Mouse (Mus musculus) mouse trophoblast stem cell (cell line): Measurements from ENCODE around the gene Ebf3.

Source experiments
- in situ Hi-C, 2 experiments: fragments of 300-500 bp; cut with MseI, MboI; formaldehyde crosslinking; loops; 2 replicates in 1 of 2; 3 replicates in 1 of 2; pipeline ENCODE4 v1.15.1; 2025

Gene Ebf3

DNA sequence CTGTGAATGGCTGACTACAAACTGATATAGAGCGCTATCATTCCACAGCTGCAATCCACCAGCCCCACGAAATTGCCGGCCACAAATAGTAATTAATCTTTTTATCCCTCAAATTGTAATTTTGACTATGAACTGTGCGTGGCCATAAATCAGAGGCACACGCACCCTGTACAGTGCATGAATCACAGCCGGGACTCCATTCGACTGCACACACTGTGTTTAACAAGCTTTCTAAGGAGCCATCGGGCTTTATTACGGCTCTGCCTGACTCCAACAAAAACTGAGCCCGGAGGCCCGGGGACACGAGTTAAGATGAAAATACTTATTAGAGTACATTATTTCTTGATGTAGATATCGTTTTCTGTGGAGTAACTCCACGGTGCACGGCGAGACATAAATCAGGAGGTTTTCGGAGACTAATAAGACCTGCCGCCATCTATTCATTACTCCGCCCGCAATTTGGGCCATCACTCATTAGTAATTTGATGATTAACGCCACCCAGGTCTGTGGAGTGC is 107.4 kb downstream of the Ebf3 start:
- in situ Hi-C loops = no loop called here

DNA sequence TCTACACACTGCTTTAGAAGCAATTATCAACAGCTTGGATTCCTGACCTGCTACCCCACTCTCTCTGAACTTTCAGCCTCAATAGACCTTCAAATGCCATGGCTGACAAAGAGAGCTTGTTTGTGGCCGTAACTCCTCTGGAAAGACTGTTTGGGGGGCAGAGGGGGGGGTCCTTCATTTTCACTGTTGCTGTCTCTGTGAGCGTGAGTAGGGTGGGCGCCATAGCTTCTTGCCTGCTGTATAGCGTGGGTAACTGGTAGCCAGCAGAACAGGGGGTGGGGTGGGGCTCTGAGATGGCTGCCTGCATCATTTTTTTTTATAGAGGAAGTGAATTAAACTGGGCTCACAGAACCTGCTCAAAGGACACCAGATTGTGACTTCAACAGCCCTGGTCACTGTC is 114.7 kb downstream of the Ebf3 start:
- in situ Hi-C loops = no loop called here

DNA sequence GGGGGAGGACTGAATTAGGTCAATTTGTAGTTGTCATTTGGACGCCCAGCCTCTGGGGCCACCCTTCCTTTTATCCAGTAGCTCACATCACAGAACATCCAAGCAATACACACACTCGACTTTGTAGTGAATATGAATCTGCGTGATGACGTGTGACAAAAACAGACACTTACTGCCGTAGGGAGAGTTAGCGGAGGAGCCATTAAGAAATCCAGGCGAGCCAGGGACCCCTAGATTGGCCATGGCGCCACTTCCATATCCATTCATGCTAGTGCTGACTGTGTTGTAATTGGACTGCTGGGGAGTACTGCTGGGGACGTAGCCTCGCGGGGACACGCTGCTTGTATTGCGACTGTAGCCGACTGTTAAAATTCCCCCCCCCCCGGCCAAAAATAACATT is 115.3 kb downstream of the Ebf3 start:
- in situ Hi-C loops = no loop called here

DNA sequence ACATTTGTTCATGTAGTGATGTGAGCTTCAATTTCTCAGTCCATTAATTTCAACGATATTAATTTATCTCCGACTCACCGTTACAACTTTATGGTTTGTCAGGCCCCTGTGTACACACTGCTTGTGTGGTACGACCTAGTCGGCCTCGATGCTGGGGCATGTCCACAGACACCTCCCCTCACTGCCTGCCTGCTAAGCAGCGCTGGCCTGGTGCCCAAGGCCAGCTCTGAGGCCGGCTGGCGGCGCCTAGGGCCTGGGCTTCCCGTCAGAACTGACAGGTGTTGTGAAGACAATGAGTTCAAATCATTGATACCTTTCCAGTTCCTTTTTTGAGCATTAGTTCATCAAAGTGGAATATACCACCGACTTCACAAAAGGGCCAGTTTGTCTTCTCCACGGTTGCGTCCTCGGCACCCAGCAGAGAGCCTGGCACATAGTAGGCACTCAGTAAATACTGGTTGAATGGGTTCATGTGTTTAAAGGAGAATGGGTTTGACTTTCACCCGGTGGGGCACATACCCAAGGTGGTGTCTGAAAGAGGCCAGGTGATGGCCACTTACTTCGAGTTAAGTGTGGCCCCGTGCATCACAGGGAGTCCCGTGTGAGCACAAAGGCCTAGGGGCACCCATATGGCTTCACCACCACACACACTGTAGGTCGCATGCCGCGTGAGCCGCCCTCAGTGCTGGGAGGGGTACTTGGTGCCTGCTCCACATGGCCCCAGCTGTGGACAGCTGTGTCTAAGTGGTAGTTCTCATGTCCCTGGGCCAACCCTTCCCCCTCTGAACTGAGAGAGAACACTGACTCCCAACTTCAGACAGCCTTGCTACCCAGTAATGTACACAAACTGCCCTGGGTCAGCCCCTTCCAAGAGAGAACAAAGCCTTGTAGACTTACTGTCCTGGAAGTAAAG is 116.9 kb downstream of the Ebf3 start:
- in situ Hi-C loops = no loop called here

DNA sequence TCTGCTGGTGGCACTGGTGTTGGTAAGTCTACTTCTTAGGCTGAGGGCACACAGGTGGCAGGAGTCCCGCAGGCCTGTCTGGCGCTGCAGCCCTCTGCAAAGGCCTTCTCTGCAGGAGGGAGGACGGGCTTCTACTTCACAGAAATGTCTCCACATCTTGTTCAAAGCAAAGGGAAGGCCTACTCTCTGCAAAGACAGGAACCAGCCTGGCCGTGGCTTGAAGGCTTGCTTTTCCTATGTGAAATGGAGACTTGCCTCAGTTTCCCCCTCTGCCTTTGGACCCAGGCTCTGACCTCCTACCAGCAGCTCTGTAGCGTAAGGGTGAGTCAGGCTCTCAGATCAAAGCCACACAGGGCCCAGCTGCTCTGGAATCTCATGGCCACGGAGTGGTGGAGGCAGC is 117.7 kb downstream of the Ebf3 start:
- in situ Hi-C loops = no loop called here

DNA sequence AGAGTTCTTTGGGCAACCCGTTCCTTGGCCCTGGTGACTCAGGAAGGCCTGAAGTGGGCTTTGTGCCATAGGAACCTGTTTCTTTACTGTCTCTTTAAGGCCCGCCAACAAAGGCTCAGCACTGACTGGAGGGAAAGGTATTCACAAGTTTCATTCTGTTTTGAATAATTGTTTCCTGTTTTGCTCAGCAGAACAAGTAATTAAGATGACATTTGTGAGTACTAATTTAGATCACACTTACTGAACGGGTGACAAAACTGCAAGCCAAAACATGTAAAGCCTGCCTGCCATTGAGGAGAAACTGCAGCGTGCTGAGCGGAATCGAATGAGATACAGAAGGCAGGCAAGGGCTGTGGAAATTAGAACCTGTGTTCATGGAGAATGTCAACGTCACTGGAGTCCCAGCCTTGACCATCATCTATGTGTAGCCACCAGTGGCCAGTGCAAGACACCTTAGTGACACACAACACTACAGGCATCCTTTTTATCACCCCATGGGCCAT is 121.4 kb downstream of the Ebf3 start:
- in situ Hi-C loops = no loop called here

DNA sequence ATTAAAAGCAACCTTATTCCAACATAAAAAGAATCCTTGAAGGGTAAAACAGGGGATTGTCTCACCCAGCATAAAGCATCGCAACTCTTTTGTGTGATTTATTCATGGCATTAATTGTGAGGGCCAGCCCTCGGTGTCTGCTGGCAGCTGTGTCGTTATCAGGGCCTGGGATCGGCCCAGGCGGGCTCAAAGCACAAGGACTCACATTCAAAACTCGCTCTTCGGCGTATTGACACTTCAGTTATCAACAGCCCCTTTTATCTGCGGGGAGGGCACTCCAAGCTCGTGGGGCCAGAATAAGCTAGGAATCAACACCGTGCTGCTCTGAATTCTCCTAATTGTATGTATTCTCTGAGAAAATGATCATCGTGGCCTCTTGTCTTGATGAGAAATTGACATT is 122.4 kb downstream of the Ebf3 start:
- in situ Hi-C loops = no loop called here

DNA sequence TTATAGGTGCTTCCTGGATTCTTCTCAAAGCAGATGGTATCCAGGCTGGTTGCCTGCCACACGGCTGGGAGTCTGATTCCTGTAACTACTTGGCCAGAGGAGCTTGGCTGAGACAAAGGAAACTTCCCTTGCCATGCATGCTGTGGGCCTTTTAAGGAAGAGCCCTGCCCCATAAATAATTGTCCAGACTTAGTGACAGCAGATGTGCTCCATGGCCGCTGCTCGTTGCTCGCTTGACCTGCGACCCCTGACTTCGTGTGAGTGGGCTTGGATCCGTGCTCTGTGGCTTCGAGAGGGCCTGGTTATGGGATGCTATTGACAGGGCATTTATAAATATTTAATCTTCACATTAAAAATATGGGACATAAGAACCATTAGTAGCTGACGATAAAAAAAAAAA is 142.0 kb downstream of the Ebf3 start:
- in situ Hi-C loops = no loop called here

DNA sequence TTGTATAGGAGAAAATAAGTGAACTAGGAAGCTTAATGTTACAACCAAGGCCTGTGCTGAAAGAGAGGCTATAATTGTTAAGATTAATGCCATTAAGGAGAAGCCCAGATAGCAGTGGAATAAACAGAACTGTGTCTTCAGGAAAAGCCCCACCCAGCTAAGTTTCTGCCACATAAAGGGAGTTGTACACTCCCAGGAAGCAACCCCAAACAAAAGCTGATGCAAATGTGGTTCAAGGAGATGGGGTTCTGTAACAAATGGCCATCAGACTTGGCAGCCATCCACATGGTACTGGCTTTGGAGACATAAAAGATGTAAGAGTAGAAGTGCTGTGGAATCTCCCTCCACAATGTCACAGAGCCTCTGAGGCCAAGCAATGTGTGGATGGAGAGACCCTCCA is 155.2 kb downstream of the Ebf3 start:
- in situ Hi-C loops = no loop called here

DNA sequence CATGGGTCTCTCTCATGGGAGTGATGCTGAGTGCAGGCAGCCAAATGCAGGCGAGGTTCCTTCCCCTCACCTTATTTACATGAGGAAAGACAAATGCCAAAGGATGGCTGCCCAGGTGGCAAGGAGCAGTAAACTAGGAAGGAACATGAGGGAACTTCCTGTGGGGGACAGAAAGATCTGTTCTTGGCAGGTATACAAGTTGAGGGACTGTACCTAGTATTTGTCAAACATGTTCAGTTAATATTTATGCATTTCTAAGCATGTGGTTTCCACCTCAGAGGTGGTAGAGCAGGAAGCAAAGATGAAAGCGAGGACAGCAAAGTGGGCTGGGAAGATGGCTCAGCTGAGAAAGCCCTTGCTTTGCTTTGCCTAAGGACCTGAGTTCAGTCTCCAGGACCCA is 159.6 kb downstream of the Ebf3 start:
- in situ Hi-C loops = no loop called here

DNA sequence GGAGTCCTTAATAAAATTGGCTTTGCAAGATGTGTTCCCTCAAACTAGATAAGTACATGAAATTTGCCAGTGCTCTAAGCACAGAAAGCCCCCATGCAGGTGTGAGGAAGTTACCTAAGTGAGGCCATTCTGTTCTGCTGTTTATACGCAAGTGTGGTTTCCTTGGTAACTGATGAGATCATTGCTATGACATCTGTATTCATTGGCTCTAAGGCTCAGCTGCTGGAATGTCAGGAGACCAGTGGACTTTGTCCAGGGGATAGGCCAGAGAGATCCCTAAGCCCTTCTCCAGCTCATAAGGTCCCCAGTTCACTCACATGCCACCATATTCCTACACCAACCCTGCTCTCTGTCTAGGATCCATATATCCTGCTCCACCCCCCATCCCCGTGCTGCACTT is 162.4 kb downstream of the Ebf3 start:
- in situ Hi-C loops = no loop called here

DNA sequence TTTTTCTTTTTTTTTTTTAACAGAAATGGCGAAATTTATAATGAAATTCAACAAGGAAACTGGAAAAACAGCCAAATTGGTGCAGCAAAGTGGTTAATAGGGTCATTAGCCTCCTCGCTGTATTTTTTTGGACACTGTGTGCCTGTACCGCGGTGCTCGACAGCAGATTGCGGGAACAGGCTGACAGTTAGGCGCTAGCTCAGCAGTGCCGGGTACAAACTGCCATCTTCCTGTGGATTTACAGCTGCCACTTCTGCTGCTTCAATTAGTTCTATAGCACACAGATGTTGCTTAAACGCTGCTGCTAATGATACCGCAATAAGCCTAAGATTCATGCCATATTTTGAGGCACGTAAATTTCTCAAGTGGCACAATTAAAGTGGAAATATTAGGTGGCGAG is 167.1 kb downstream of the Ebf3 start:
- in situ Hi-C loops = no loop called here
